Mouse (Mus musculus) cortical plate, adult 2 months (tissue): ENCODE measurements around the gene Rhou. TPM values are rescaled to one million over a fixed set of nuclear protein-coding genes. Genes with fewer than 3 reads are reported as not detected.
"Not testable (repeated sequence)": the region's sequence is repeated elsewhere in the genome, so short reads cannot be mapped to it uniquely, and the experiment has no call there.

Source experiments
- H3K27ac ChIP-seq: fragments of 200-500 bp; 2 replicates; pipeline ENCODE4 v1.5.1; 2012; ENCODE audit warnings: low read length, control low read depth, inconsistent platforms; ENCODE audit not compliant: insufficient read depth
- H3K4me1 ChIP-seq: fragments of 200-500 bp; 2 replicates; pipeline ENCODE4 v1.6.1; 2011; ENCODE audit warnings: low read length; ENCODE audit not compliant: control insufficient read depth, insufficient read depth
- H3K4me3 ChIP-seq: fragments of 200-500 bp; 2 replicates; pipeline ENCODE4 v1.5.1; 2011; ENCODE audit warnings: mild to moderate bottlenecking, low read length, control low read depth; ENCODE audit not compliant: insufficient read depth
- CTCF ChIP-seq: fragments of 200-500 bp; IDR thresholded peaks from 2 replicates; pipeline ENCODE4 v1.5.1; 2011; ENCODE audit warnings: mild to moderate bottlenecking, control low read depth, low read length; ENCODE audit not compliant: insufficient read depth; ENCODE audit errors: extremely low read depth
- POLR2A ChIP-seq: fragments of 200-500 bp; IDR thresholded peaks from 2 replicates; pipeline ENCODE4 v1.6.1; 2011; ENCODE audit warnings: mild to moderate bottlenecking, low read length, control low read depth; ENCODE audit not compliant: insufficient read depth; ENCODE audit errors: extremely low read depth
- polyA plus RNA-seq: library from polyadenylated mRNA; depleted of rRNA; stranded (reverse); fragments of >200 nt; gene quantifications from 2 replicates; pipeline ENCODE4 v1.2.3, GENCODE M21; 2012; rRNA removed

Gene Rhou
- 29.1 and 30.8 TPM in 2 replicates for polyA plus RNA-seq

DNA sequence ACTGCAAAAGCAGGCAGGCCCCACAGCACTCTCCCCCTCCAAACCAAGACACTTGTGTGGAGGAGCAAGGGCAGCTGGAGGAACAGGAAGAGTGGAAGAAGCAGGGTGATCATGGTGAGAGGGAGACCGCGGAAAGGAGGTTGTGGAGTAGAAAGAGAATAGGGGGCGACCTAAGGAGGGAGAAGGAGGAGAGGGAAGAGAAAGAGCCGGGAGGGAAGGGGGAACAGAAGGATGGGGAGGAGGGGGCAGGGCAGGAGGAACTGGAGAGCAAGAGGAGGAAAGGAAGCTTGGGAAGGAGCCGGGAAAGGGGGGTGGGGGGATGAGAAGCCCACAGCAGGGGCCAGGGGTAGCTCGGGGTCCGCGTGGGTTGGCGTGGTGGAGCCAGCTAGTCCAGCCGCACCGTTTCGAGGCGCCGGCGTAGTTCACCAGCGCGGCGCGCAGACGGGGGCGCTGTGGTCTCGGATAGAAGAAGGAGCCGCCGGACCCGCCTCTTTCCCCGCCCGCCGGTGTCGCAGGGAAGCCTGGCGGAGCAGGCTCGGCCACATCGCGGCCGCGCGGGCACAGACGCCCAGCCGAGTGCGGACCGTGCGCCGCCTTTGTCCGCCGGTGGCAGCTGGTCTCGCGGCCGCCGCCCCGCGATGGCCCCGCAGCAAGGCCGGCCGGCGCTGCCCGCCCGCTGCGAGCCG, at the start of gene Rhou:
TSS of gene Rhou (plus strand) at position 622 of the 686 bp plus-strand sequence.
- TF ChIP-seq POLR2A (peak; percentile 71), CTCF (peak; percentile 21; the same call in 1 of the 2 replicates)
- peak within 1 kb of the TSS; percentile 5 for H3K27ac ChIP-seq
- no peaks in the 10 kb centered on the region; the same call in none of the 2 replicates for H3K4me1 ChIP-seq
- H3K4me3 ChIP-seq = peak within 1 kb of the TSS; percentile 83

GRCm38 (mm10) chr8:123612652-123613051, 41.1 kb upstream of the Rhou start:
- not testable (repeated sequence) for H3K27ac ChIP-seq, H3K4me3 ChIP-seq, H3K4me1 ChIP-seq

DNA sequence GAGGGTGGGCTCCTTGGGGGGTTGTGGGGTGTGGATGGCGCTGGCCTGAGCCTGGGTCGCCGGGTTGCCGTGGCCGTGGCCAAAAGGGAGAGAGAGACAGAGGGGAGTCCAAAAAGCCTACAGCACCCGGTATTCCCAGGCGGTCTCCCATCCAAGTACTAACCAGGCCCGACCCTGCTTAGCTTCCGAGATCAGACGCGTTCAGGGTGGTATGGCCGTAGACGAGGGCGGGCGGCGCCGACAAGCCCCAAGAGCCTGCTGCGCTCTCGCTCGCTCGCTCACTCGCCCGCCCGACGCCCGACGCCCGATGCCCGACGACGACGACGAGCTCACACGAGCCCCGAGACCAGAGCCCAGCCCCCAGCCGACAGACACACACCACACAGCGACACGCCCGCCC, 30.2 kb upstream of the Rhou start:
- H3K27ac ChIP-seq, H3K4me3 ChIP-seq, H3K4me1 ChIP-seq: not testable (repeated sequence)

DNA sequence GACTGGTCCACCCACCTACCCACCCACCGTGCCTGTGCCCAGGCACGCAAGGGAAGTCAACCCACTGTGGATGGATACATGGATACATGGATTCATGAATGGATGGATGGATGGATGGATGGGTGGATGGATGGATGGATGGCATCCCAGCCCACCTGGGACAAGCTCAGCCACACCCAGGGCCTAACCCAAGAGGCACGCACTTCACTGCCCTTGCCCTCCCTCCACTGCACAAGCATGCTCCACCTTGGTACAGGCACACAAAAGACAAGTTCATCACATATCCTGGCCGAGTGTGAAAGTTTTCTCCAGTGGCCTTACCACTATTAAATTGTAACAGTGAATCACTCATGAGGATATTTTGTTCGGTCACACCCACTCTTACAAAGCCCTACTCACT, 29.5 kb upstream of the Rhou start:
- no peak overlapping the region for H3K4me3 ChIP-seq
- TF ChIP-seq CTCF (no peak), POLR2A (no peak)
- H3K4me1 ChIP-seq = no peaks in the 10 kb centered on the region
- no peak overlapping the region for H3K27ac ChIP-seq

DNA sequence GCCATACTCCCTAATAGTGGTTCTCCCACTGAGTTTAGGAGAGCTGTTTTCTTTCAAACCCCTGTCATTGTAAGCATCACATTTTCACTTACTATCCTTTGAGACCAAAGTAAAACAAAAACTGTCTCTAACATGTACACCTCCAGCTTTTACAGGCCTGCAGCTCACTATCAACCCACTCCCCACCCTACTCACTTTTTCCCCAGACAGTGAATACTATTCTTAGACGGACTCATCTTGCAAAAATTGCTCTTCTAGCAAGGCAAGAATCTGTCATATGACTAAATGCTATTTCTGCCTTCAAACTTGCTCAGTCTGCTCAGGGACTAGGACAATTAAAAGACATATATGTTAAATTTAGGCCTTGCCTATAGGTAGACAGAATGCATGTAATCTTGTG, 29.0 kb upstream of the Rhou start:
- Histone ChIP-seq H3K27ac (no peak overlapping the region), H3K4me3 (no peak overlapping the region), H3K4me1 (no peaks in the 10 kb centered on the region)
- no peak for TF ChIP-seq POLR2A
- no peak for TF ChIP-seq CTCF

GRCm38 (mm10) chr8:123625717-123626116, 28.0 kb upstream of the Rhou start:
- no peak overlapping the region for H3K27ac ChIP-seq
- no peak overlapping the region for H3K4me3 ChIP-seq
- H3K4me1 ChIP-seq = no peaks in the 10 kb centered on the region
- TF ChIP-seq CTCF = no peak

DNA sequence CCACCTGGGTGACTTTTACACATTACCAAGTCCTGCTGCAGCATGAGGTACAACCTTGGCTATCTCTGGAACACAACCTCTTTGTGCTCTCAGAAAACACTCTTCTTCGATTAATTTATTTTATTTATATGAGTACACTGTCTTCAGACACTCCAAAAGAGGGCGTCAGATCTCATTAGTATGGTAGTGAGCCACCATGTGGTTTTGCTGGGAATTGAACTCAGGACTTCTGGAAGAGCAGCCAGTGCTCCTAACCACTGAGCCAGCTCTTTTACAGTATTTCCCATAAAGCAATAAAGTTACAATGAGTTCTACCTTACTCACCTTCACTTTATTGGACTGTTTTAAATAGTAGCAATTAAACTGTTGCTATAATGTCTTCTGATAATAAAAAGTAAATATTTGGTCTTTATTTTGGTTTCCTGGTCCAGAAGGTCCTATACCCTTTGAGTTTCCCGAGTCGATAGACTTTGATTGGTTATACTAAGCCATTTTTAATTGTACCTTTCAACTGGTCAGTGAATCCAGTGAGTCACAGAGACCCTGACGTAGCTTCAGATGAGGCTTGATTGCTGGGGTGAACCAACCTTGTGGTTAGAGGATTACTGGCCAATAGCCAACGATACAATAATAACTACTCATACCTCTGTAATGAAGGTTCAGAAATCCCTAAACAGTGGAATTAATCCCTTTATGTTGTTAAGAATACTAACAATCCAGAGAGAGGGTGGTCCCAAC, 26.1 kb upstream of the Rhou start:
- Histone ChIP-seq H3K27ac (no peak overlapping the region), H3K4me1 (no peaks in the 10 kb centered on the region), H3K4me3 (no peak overlapping the region)
- TF ChIP-seq CTCF (no peak), POLR2A (no peak)

- Histone ChIP-seq H3K4me1 (no peaks in the 10 kb centered on the region), H3K4me3 (no peak overlapping the region), H3K27ac (no peak overlapping the region)
- TF ChIP-seq CTCF (peak; percentile 84), POLR2A (no peak)
Observed at GRCm38 (mm10) chr8:123628253-123628967, 25.3 kb upstream of the Rhou start.

DNA sequence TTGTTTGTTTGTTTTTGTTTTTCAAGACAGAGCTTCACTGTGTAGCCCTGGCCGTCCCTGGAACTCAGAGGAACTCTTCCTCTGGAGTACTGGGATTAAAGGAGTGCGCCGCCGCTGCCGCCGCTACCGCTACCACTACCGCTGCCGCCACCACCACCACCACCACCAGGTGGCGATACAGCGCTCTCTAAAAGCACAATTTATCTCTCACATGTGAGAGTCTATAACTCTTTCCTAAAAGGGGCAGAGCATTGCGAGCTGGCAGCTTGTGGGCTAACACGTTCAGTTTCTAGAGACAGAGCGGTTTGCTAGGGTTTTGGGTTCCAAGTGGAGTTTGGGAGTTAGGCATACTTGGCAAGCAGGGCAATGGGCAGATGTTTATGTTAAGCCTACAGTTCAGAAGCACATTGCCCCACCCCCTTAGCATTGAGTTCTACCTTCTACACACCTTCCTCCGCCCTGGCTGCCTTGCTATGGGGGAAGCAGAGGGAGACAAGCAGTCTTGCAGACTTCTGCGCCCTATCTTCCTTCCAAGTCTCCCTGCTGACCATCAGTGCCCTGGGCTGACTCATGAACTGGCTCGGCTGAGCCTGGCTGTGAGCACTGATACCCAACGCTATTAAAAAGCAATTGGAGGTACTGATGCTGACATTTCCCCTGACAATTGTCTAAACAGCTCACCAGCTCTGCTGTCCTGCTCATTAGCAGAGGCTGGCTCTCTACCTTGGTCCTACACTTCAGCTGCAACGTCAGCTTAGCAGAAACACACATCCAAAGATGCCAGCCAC, 24.6 kb upstream of the Rhou start:
- Histone ChIP-seq H3K4me3 (no peak overlapping the region), H3K27ac (no peak overlapping the region), H3K4me1 (no peaks in the 10 kb centered on the region)
- TF ChIP-seq POLR2A (no peak), CTCF (peak; percentile 78)
